Mouse (Mus musculus) WW6 (cell line): Measurements from ENCODE around the gene Plxnb1.
"Not testable (repeated sequence)": the region's sequence is repeated elsewhere in the genome, so short reads cannot be mapped to it uniquely, and the experiment has no call there.

Experiments used
- DNase-seq: peaks from one replicate; pipeline ENCODE4 v3.0.0-alpha.2; 2013; ENCODE audit warnings: low read depth, low spot score

Plxnb1 gene

DNA sequence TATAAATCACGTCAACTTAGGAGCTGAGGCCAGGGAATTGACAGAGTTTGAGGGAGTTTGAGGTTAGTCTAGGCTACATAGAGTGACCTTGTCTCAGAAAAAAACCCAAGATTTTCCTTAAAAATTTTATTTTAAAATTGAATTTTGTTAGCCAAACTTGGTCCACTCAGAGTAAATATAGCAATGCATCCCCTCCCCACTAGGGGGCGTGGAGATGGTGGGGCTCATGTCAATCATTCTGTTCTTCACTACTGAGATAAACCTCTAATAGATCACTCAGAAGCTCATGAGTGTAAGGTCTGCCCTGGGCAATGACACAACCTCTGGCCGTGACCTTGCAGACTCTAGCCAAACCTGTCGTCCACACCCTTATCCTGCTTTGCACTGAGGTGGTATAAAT lies 45.2 kb downstream of the Plxnb1 start:
- DNase-seq, result not testable (repeated sequence)

GRCm38 (mm10) chr9:109161941-109162340 lies 66.8 kb downstream of the Plxnb1 start, which contains the start of gene Fbxw21:
Gene Fbxw21, minus strand, starts transcription at chr9:109162041.
- no peak for DNase-seq

DNA sequence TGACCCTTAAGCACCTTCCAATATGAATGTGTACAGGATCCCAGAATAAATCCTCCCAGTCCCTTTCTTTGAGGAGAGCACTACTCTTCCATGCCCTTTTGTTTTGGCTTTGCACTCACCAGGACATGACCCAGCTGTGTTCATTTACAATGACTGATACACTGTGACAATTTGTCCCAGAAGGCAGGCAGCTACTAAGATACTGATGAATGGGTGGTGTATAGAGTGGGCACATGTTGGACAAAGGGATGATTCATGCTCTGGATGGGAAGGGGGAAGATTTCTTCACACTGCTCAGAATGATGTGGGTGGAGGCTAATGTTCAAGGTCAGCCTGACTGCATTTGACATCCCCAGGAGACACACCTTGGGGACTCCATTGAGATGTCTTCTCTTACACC lies 72.1 kb downstream of the Plxnb1 start:
- DNase-seq, result no peak
